8 mouse cellular contexts compared by ENCODE assay signal in the genomic region with DNA sequence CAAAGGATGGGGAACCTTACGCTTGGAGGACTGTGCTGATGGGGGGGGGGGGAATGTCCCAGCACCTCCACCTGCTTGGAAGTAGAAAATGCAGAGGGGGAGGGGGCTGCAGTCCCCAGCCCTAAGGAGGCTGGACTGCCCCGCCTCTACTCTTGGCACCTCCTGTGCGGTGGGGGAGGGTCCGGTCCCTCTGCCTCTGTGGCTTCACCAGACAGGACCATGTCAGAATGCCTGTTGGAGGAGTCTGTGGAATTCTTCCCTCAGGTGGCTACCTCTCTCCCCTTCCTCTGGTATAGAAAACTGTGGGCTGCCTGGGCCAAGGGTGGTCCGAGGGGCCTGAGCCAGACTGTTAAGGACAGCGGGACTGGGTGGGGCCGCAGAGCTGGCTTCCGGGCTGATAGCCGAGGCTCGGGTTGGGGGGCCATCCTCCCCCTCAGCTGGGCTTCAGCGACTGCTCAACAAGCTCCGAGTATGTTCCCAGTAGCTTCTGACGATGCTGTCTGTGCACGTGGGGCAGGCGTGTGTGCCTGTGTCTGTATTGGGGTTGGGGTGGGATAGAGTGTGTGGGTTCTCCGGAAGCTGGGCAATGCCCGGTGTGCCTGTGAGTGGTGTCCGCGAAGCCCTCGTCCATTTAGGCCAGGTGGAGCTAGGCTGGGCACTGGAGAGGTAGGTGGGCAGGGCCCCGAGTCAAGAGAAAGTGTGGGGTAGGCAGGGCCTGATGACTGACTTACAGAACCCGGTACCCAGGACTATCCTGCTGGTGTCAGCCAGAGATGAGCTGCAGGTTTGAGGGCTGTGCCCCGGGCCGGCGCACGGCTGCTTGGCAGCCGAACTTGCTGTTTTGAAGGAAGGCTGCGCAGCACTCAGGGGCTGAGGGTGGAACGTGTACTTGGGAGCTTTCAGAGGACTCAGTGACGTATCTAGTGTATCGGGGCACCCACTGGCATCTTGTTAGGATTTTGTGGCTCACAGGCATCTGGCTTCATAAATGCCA. TPM values are rescaled to one million over a fixed set of nuclear protein-coding genes. Genes with fewer than 3 reads are reported as not detected.
DNase-seq lines count a peak whose midpoint lies in the region.

No protein-coding gene starts in this region.

- DNase-seq in frontal cortex, postnatal 36 days (ENCODE audit: low spot score in 2 of 2) = peak; percentile 41 to 50
- no peak for DNase-seq in frontal cortex, postnatal 25 days (ENCODE audit: low spot score in 2 of 2)
- DNase-seq in retina, postnatal 1 day = peak; percentile 28
- DNase-seq in retina, embryonic 14.5 days (ENCODE audit: low spot score) = no peak
- peak; percentile 38 to 54 for DNase-seq in left cerebral cortex, postnatal 25 days (ENCODE audit: low spot score in 2 of 2)
- DNase-seq in right cerebral cortex, postnatal 25 days = peak; percentile 54
- DNase-seq in adrenal gland, postnatal 10 days = no peak
- no peak for DNase-seq in urinary bladder, adult 2 months (ENCODE audit: low spot score)

- intact Hi-C loops in left cerebral cortex, postnatal 25 days (cut with DNase I) = loop anchor here (5.0 kb wide), 2 partner anchors 57 to 68 kb away; a partner anchor contains a TSS

RNA-seq across cellular contexts. Expression of a gene that starts 1.5 kb away (rescaled TPM):
- 100 to 1,000 TPM; 223 to 241 TPM for total RNA-seq in left cerebral cortex, postnatal 25 days (2021)
- 10 to 100 TPM; 36.9 to 40.3 TPM for total RNA-seq in adrenal gland, postnatal 10 days (2021)
- polyA plus RNA-seq in urinary bladder, adult 2 months (2012; rRNA removed) = 67.0 and 95.5 TPM in 2 replicates

Comparison
In these comparisons a context has a peak if more than half of its experiments do, and no peak if none do; other contexts are left out.
1. DNase-seq: peak in frontal cortex, postnatal 36 days (2 of 2), retina, postnatal 1 day (single experiment), left cerebral cortex, postnatal 25 days (2 of 2) and right cerebral cortex, postnatal 25 days (single experiment); none in frontal cortex, postnatal 25 days (0 of 2), retina, embryonic 14.5 days (single experiment), adrenal gland, postnatal 10 days (single experiment) and urinary bladder, adult 2 months (single experiment).
2. RNA of a gene that starts 1.5 kb away (total RNA-seq): 223 to 241 TPM in left cerebral cortex, postnatal 25 days; 36.9 to 40.3 TPM in adrenal gland, postnatal 10 days; every median in the first group is over 4 times any median in the second.